Mouse (Mus musculus): ENCODE measurements at regions not wholly inside any gene's neighbourhood (a gene's known extent, or its start where the extent isn't known, plus 50 kb on each side); places are given as distances from the start of the nearest gene placed in this dataset.

DNA sequence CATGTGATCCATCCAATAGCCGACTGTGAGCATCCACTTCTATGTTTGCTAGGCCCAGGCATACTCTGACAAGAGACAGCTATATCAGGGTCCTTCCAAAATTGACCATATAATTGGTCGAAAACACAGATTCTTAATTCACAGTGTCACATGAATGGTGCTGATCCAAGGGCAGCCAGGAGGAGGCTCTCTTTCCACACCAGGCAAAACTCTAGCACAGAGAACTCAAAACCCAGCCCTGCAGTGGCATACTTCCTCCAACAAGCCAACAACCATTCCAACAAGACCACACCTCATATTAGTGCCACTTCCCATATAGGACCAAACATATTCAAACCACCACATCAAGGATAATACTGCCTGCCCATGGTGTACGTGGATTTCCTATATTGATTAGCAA, 68.1 kb upstream of the Tas2r118 start:
- H3K36me3 ChIP-seq (ENCODE audit: control insufficient read depth, insufficient read depth, low read length), result no peaks in the 10 kb centered on the region
- no peak for ATAC-seq
- no peak overlapping the region for H3K27ac ChIP-seq (ENCODE audit: low read length)
- no peaks in the 10 kb centered on the region for H3K9me3 ChIP-seq (replicated peaks; ENCODE audit: control insufficient read depth, low read length, poor library complexity, severe bottlenecking)
- no peak overlapping the region for H3K9ac ChIP-seq (ENCODE audit: low read depth, low read length)
- H3K4me1 ChIP-seq (ENCODE audit: control insufficient read depth, insufficient read depth, low read length), result no peaks in the 10 kb centered on the region
- H3K4me3 ChIP-seq (ENCODE audit: low read depth, low read length), result no peak overlapping the region
- 88% methylated on average over 3 of the region's 3 CpGs for WGBS
- H3K4me2 ChIP-seq (ENCODE audit: low read length), result no peak overlapping the region
- no peaks in the 10 kb centered on the region for H3K27me3 ChIP-seq (ENCODE audit: control insufficient read depth, insufficient read depth, low read depth, low read length)

GRCm38 (mm10) chr6:24026352-24026751, 56.5 kb upstream of the Tas2r118 start:
- no peaks in the 10 kb centered on the region for H3K27me3 ChIP-seq (ENCODE audit: control insufficient read depth, insufficient read depth, low read depth, low read length)
- no peak for ATAC-seq
- H3K27ac ChIP-seq (ENCODE audit: low read length), result no peak overlapping the region
- H3K4me1 ChIP-seq (ENCODE audit: control insufficient read depth, insufficient read depth, low read length), result no peaks in the 10 kb centered on the region
- no peak overlapping the region for H3K4me3 ChIP-seq (ENCODE audit: low read depth, low read length)
- H3K9me3 ChIP-seq (replicated peaks; ENCODE audit: control insufficient read depth, low read length, poor library complexity, severe bottlenecking), result no peaks in the 10 kb centered on the region
- no peak overlapping the region for H3K4me2 ChIP-seq (ENCODE audit: low read length)
- H3K36me3 ChIP-seq (ENCODE audit: control insufficient read depth, insufficient read depth, low read length), result no peaks in the 10 kb centered on the region
- H3K9ac ChIP-seq (ENCODE audit: low read depth, low read length), result no peak overlapping the region
- WGBS, result 81% methylated on average over 1 of the region's 1 CpGs

DNA sequence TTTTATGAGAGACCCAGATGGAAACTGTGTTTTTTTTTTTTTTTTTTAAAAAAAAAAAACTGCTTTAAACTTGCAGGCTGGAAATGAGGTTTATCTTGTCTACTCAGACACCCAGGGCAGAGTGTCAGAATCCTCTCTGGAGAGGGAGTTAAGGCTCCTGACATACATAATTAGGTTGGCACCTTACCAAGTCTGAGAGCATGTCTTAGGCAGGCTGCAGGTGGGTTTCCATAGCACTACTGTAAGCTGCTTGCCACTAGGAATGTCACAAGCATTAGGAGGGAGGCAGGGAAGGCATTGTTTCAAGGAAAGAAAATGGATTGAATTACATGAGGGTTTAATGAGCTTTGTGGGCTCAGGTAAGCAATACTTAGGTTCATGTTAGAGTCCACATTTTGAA, 55.9 kb upstream of the Tas2r118 start:
- Histone ChIP-seq H3K4me3 (ENCODE audit: low read depth, low read length) (no peak overlapping the region), H3K27ac (ENCODE audit: low read length) (no peak overlapping the region), H3K27me3 (ENCODE audit: control insufficient read depth, insufficient read depth, low read depth, low read length) (no peaks in the 10 kb centered on the region), H3K4me1 (ENCODE audit: control insufficient read depth, insufficient read depth, low read length) (no peaks in the 10 kb centered on the region), H3K36me3 (ENCODE audit: control insufficient read depth, insufficient read depth, low read length) (no peaks in the 10 kb centered on the region), H3K9me3 (replicated peaks; ENCODE audit: control insufficient read depth, low read length, poor library complexity, severe bottlenecking) (no peaks in the 10 kb centered on the region), H3K4me2 (ENCODE audit: low read length) (no peak overlapping the region), H3K9ac (ENCODE audit: low read depth, low read length) (no peak overlapping the region)
- peak; percentile 80 for ATAC-seq
